Mouse (Mus musculus) large intestine, adult 2 months (tissue): ENCODE measurements around the gene Sod1. TPM values are rescaled to one million over a fixed set of nuclear protein-coding genes. Genes with fewer than 3 reads are reported as not detected.

Experiments used
- DNase-seq: peaks from one replicate; pipeline ENCODE4 v3.0.0-alpha.2; 2012; ENCODE audit warnings: low read depth, low spot score
- WGBS: fragments of 180-500 bp; shearing (Covaris S2); methylation state at CpG from one replicate; pipeline ENCODE4 v1.1.7; 2018; 5-methylcytosine and 5-hydroxymethylcytosine counted together
- polyA plus RNA-seq: library from polyadenylated mRNA; depleted of rRNA; stranded (reverse); fragments of >200 nt; gene quantifications from 2 replicates; pipeline ENCODE4 v1.2.3, GENCODE M21; 2012; rRNA removed

Sod1 gene
- 371 and 473 TPM in 2 replicates for polyA plus RNA-seq

GRCm38 (mm10) chr16:90220026-90220891 is at the start of gene Sod1:
Sod1 (plus strand) TSS chr16:90220754.
- WGBS, result 3% methylated on average over 63 of the region's 63 CpGs

GRCm38 (mm10) chr16:90171416-90171815 is 49.1 kb upstream of the Sod1 start:
- WGBS, result 80% methylated on average over 8 of the region's 8 CpGs
- DNase-seq, result no peak

More at GRCm38 (mm10) chr16:90220026-90220891, at the start of gene Sod1:
- peak; percentile 74 for DNase-seq

- DNase-seq, result no peak
- 74% methylated on average over 10 of the region's 10 CpGs for WGBS
Measured at GRCm38 (mm10) chr16:90176472-90176871, 44.1 kb upstream of the Sod1 start.

GRCm38 (mm10) chr16:90177425-90177824 is 43.1 kb upstream of the Sod1 start:
- 28% methylated on average over 8 of the region's 8 CpGs for WGBS
- DNase-seq, result no peak

GRCm38 (mm10) chr16:90178404-90178803 is 42.1 kb upstream of the Sod1 start:
- DNase-seq, result no peak

GRCm38 (mm10) chr16:90179892-90180291 is 40.7 kb upstream of the Sod1 start:
- no peak for DNase-seq
- 89% methylated on average over 5 of the region's 5 CpGs for WGBS

More at GRCm38 (mm10) chr16:90178404-90178803, 42.1 kb upstream of the Sod1 start:
- 94% methylated on average over 3 of the region's 3 CpGs for WGBS

- WGBS, result 56% methylated on average over 6 of the region's 6 CpGs
- DNase-seq, result no peak
Measured at GRCm38 (mm10) chr16:90180975-90181374, 39.6 kb upstream of the Sod1 start.

GRCm38 (mm10) chr16:90181673-90182072 is 38.9 kb upstream of the Sod1 start:
- no peak for DNase-seq
- 36% methylated on average over 8 of the region's 8 CpGs for WGBS

GRCm38 (mm10) chr16:90184135-90184534 is 36.4 kb upstream of the Sod1 start:
- DNase-seq, result no peak
- 28% methylated on average over 6 of the region's 6 CpGs for WGBS

- DNase-seq, result no peak
Measured at GRCm38 (mm10) chr16:90185928-90186588, 34.5 kb upstream of the Sod1 start.

GRCm38 (mm10) chr16:90187453-90187852 is 33.1 kb upstream of the Sod1 start:
- DNase-seq, result no peak
- WGBS, result 13% methylated on average over 13 of the region's 13 CpGs

More at GRCm38 (mm10) chr16:90185928-90186588, 34.5 kb upstream of the Sod1 start:
- WGBS, result 50% methylated on average over 8 of the region's 8 CpGs

- DNase-seq, result no peak
- WGBS, result 66% methylated on average over 6 of the region's 6 CpGs
Measured at GRCm38 (mm10) chr16:90191289-90191688, 29.3 kb upstream of the Sod1 start.

- no peak for DNase-seq
Measured at GRCm38 (mm10) chr16:90193719-90194118, 26.8 kb upstream of the Sod1 start.

- no peak for DNase-seq
- WGBS, result 32% methylated on average over 7 of the region's 7 CpGs
Measured at GRCm38 (mm10) chr16:90196688-90197240, 23.8 kb upstream of the Sod1 start.

- peak; percentile 82 for DNase-seq
- under 1% methylated on average over 22 of the region's 22 CpGs for WGBS
Measured at GRCm38 (mm10) chr16:90197337-90197973, 23.1 kb upstream of the Sod1 start.

- DNase-seq, result no peak
- 83% methylated on average over 6 of the region's 6 CpGs for WGBS
Measured at GRCm38 (mm10) chr16:90198626-90199025, 21.9 kb upstream of the Sod1 start.

- no peak for DNase-seq
- WGBS, result 90% methylated on average over 10 of the region's 10 CpGs
Measured at GRCm38 (mm10) chr16:90199174-90199573, 21.4 kb upstream of the Sod1 start.

GRCm38 (mm10) chr16:90202140-90202539 is 18.4 kb upstream of the Sod1 start:
- 50% methylated on average over 19 of the region's 19 CpGs for WGBS

GRCm38 (mm10) chr16:90203226-90203962 is 17.2 kb upstream of the Sod1 start:
- WGBS, result 40% methylated on average over 6 of the region's 6 CpGs
- DNase-seq, result no peak

More at GRCm38 (mm10) chr16:90202140-90202539, 18.4 kb upstream of the Sod1 start:
- DNase-seq, result no peak
